Mouse (Mus musculus): ENCODE results near the gene Ppp1r21.

- TF ChIP-seq CTCF (IDR thresholded peaks at IDR 0.05; ENCODE audit: insufficient read depth, low read length) (no peak), POLR2A (IDR thresholded peaks at IDR 0.05; ENCODE audit: borderline replicate concordance, extremely low read depth, low read depth, low read length) (no peak)
These were observed 13.0 kb downstream of the Ppp1r21 start for GRCm38 (mm10) chr17:88542771-88543416.
